ENCODE assay signal across 10 mouse cellular contexts in the genomic region with DNA sequence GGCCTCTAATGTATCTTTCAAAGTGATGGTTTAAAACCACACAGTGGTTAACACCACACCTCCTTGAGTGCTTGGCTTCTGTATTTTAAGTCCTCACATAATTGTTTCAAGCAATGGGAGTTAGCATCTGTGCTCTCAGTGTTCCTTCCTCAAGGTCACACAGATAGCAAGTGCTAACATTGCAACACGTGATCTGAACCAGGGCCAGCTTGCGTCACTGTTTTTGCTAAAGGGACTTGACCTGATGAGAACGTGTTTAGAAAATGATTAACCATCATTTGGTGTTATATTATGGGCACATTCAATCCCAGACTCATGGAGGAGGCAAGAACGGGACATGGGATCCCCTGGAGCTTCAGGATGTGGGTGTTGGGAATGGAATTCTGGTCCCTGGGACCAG. TPM values are rescaled to one million over a fixed set of nuclear protein-coding genes. Genes with fewer than 3 reads are reported as not detected.
DNase-seq lines count a peak whose midpoint lies in the region; ATAC-seq and TF ChIP-seq lines count a peak whose summit lies in the region.
"Had no signal": no experiment of that assay in that cellular context is flagged by ENCODE, and none has a peak within 500 bp of the region (broad histone marks: within the 10 kb centered on the region; RNA-seq: fewer than 3 reads in every experiment).

No protein-coding gene starts in this region.

- H3K27me3 ChIP-seq in heart, embryonic 15.5 days = no peaks in the 10 kb centered on the region
- H3K27me3 ChIP-seq in liver, adult 2 months (ENCODE audit: control insufficient read depth, insufficient read depth, low read length) = no peaks in the 10 kb centered on the region
- H3K27me3 ChIP-seq in forebrain, embryonic 13.5 days = no peaks in the 10 kb centered on the region
- H3K27me3 ChIP-seq: heart, embryonic 13.5 days; neural tube, embryonic 12.5 days had no signal

- no peaks in the 10 kb centered on the region for H3K36me3 ChIP-seq in heart, embryonic 15.5 days
- H3K36me3 ChIP-seq in liver, adult 2 months (ENCODE audit: control insufficient read depth, insufficient read depth, low read length) = peaks cover 8% of the 10 kb centered on the region; the same call in 1 of the 2 replicates
- H3K36me3 ChIP-seq in forebrain, embryonic 13.5 days (ENCODE audit: poor library complexity, severe bottlenecking) = no peaks in the 10 kb centered on the region
- H3K36me3 ChIP-seq: neural tube, embryonic 12.5 days had no signal

- H3K9me3 ChIP-seq in heart, embryonic 15.5 days (replicated peaks) = no peaks in the 10 kb centered on the region
- H3K9me3 ChIP-seq in forebrain, embryonic 13.5 days (replicated peaks) = no peaks in the 10 kb centered on the region
- H3K9me3 ChIP-seq: heart, embryonic 13.5 days; limb, embryonic 10.5 days; neural tube, embryonic 12.5 days had no signal

- H3K4me2 ChIP-seq in heart, embryonic 15.5 days = no peak overlapping the region
- no peak overlapping the region for H3K4me2 ChIP-seq in forebrain, embryonic 13.5 days
- H3K4me2 ChIP-seq: heart, embryonic 13.5 days; neural tube, embryonic 12.5 days had no signal

- H3K4me1 ChIP-seq in heart, embryonic 15.5 days (replicated peaks) = peaks cover 40% of the 10 kb centered on the region
- H3K4me1 ChIP-seq in liver, adult 2 months (ENCODE audit: control insufficient read depth, insufficient read depth, low read length) = peaks cover 65% of the 10 kb centered on the region
- 0 out of 2 replicates have a peak, but pooled peaks cover 7% of the 10 kb centered on the region for H3K4me1 ChIP-seq in forebrain, embryonic 13.5 days

- TF ChIP-seq CTCF in liver, adult 2 months (IDR thresholded peaks at IDR 0.05; ENCODE audit: low read depth, low read length) = no peak

- 0 out of 2 replicates have a peak, but pooled peaks have one; percentile 5 for TF ChIP-seq POLR2A in liver, adult 2 months (IDR thresholded peaks at IDR 0.05; ENCODE audit: extremely low read depth, insufficient read depth, low read length)

- WGBS in heart, embryonic 15.5 days = 39% methylated on average over 4 of the region's 4 CpGs
- WGBS in liver, adult 2 months = 3% methylated on average over 4 of the region's 4 CpGs
- WGBS in forebrain, embryonic 13.5 days = 90% methylated on average over 4 of the region's 4 CpGs

- H3K9ac ChIP-seq in heart, embryonic 15.5 days = no peak overlapping the region
- H3K9ac ChIP-seq in liver, adult 2 months (ENCODE audit: low read depth, low read length) = peak overlapping the region; percentile 37
- H3K9ac ChIP-seq in forebrain, embryonic 13.5 days = no peak overlapping the region
- H3K9ac ChIP-seq: heart, embryonic 13.5 days; neural tube, embryonic 12.5 days had no signal

- H3K79me2 ChIP-seq in liver, adult 2 months (ENCODE audit: control insufficient read depth, insufficient read depth, low read length) = peaks cover 54% of the 10 kb centered on the region

- no peak overlapping the region for H3K4me3 ChIP-seq in heart, embryonic 15.5 days
- no peak overlapping the region for H3K4me3 ChIP-seq in liver, adult 2 months (ENCODE audit: insufficient read depth, low read depth, low read length)
- no peak overlapping the region for H3K4me3 ChIP-seq in forebrain, embryonic 13.5 days
- H3K4me3 ChIP-seq: heart, embryonic 13.5 days; limb, embryonic 10.5 days; neural tube, embryonic 12.5 days had no signal

- peak; percentile 82 for DNase-seq in adrenal gland, adult 8-10 months
- peak; percentile 100 for DNase-seq in liver, adult 2 months (ENCODE audit: extremely low read depth, low read depth, low spot score)
- DNase-seq in right cerebral cortex, postnatal 14 days = no peak
- no peak for DNase-seq in thymus, postnatal 14 days

- 0 out of 2 replicates have a peak, but pooled peaks have one; percentile 10 for ATAC-seq in heart, embryonic 15.5 days (replicated peaks; ENCODE audit: insufficient number of reproducible peaks, insufficient read depth, low FRiP score, low read depth)
- peak; percentile 23; the same call in 1 of the 2 replicates for ATAC-seq in neutrophil, adult 5-6 weeks (ENCODE audit: extremely low read depth, insufficient number of reproducible peaks, low FRiP score, poor library complexity, severe bottlenecking)
- ATAC-seq in forebrain, embryonic 13.5 days = no peak

- no peak overlapping the region for H3K27ac ChIP-seq in heart, embryonic 15.5 days
- H3K27ac ChIP-seq in liver, adult 2 months (replicated peaks; ENCODE audit: insufficient read depth, low read depth, low read length) = peak overlapping the region; percentile 97
- no peak overlapping the region for H3K27ac ChIP-seq in forebrain, embryonic 13.5 days
- H3K27ac ChIP-seq: heart, embryonic 13.5 days; limb, embryonic 10.5 days; neural tube, embryonic 12.5 days had no signal

RNA-seq across cellular contexts. Expression of a gene that starts 17.3 kb away (rescaled TPM):
- 100 to 1,000 TPM; 112 to 154 (median 134) TPM for total RNA-seq in adrenal gland, adult 8-10 months (2022)
- polyA plus RNA-seq in heart, embryonic 15.5 days (2015; fragmentation: Nextera tagmentation; extraction: Ambion mirVana) = 5.1 and 7.7 TPM in 2 replicates
- total RNA-seq in liver, adult 2 months (2014; rRNA removed) = 93.6 and 109 TPM in 2 replicates
- polyA plus RNA-seq in liver, adult 2 months (2012; rRNA removed) = 25.4 and 34.5 TPM in 2 replicates
- total RNA-seq in neutrophil, adult 5-6 weeks (2017) = 59.3 and 69.0 TPM in 2 replicates
- polyA plus RNA-seq in forebrain, embryonic 13.5 days (2015; fragmentation: Nextera tagmentation; extraction: Ambion mirVana) = 2.1 and 3.2 TPM in 2 replicates

Comparison
In these comparisons a context has a peak if more than half of its experiments do, and no peak if none do; other contexts are left out.
1. DNase-seq: peak in adrenal gland, adult 8-10 months (single experiment) and liver, adult 2 months (single experiment); none in right cerebral cortex, postnatal 14 days (single experiment) and thymus, postnatal 14 days (single experiment).